ENCODE assay signal across 28 mouse cellular contexts in the genomic region with DNA sequence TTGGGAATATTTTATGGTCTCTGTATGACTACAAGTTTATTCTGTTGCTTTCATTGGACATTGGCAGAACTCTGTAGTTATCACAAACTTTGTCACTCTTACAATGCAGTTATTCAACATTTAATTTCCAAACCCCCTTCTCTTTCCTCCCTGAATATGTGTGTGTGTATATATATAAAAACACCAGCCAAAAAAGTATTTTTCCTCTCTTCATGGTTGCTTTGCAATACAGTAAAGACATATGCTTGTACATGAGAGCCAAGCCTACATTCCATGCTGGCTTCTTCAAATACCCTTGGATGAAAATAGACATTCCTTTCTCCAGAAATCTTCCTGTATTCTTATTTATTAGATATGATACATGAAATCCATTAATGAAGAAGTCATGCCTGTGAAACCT.
A peak's percentile ranks its signal among the peaks of the same experiment; 100 is the strongest.
DNase-seq lines count a peak whose midpoint lies in the region; ATAC-seq and TF ChIP-seq lines count a peak whose summit lies in the region.
"Had no signal": no experiment of that assay in that cellular context is flagged by ENCODE, and none has a peak within 500 bp of the region (broad histone marks: within the 10 kb centered on the region; RNA-seq: fewer than 3 reads in every experiment).

No protein-coding gene starts in this region.

- no peaks in the 10 kb centered on the region for H3K9me3 ChIP-seq in limb, embryonic 14.5 days (ENCODE audit: control insufficient read depth, low read length)
- H3K9me3 ChIP-seq in limb, embryonic 10.5 days (replicated peaks) = no peaks in the 10 kb centered on the region
- no peaks in the 10 kb centered on the region for H3K9me3 ChIP-seq in limb, embryonic 15.5 days
- H3K9me3 ChIP-seq: embryonic facial prominence, embryonic 12.5 days; embryonic facial prominence, embryonic 15.5 days; forebrain, embryonic 10.5 days; forebrain, embryonic 13.5 days; forebrain, embryonic 15.5 days; G1E had no signal

- ATAC-seq in limb, embryonic 14.5 days (ENCODE audit: low FRiP score, low read depth) = no peak
- ATAC-seq in limb, embryonic 15.5 days (ENCODE audit: insufficient number of reproducible peaks, low FRiP score, low TSS enrichment, low read depth) = peak; percentile 55; the same call in 1 of the 2 replicates
- ATAC-seq: activated CD4-positive, CD25-positive, alpha-beta regulatory T cell, adult 4 months; CD4-positive, CD25-positive, alpha-beta regulatory T cell, adult 4 months; forebrain, embryonic 13.5 days; forebrain, embryonic 15.5 days; forebrain, postnatal 0 days; Patski had no signal

- H3K4me3 ChIP-seq in limb, embryonic 14.5 days (replicated peaks; ENCODE audit: low read length) = no peak overlapping the region
- no peak overlapping the region for H3K4me3 ChIP-seq in limb, embryonic 10.5 days
- H3K4me3 ChIP-seq in limb, embryonic 15.5 days = no peak overlapping the region
- H3K4me3 ChIP-seq: embryonic facial prominence, embryonic 12.5 days; embryonic facial prominence, embryonic 15.5 days; erythroblast, embryonic 14.5 days; forebrain, embryonic 10.5 days; forebrain, embryonic 13.5 days; forebrain, embryonic 15.5 days had no signal

- H3K36me3 ChIP-seq in limb, embryonic 14.5 days (ENCODE audit: control insufficient read depth, insufficient read depth, low read length) = no peaks in the 10 kb centered on the region
- no peaks in the 10 kb centered on the region for H3K36me3 ChIP-seq in limb, embryonic 10.5 days
- no peaks in the 10 kb centered on the region for H3K36me3 ChIP-seq in limb, embryonic 15.5 days
- H3K36me3 ChIP-seq: embryonic facial prominence, embryonic 12.5 days; embryonic facial prominence, embryonic 15.5 days; forebrain, embryonic 10.5 days; forebrain, embryonic 15.5 days; G1E had no signal

- no peak overlapping the region for H3K27ac ChIP-seq in limb, embryonic 14.5 days (replicated peaks; ENCODE audit: low read depth, low read length)
- no peak overlapping the region for H3K27ac ChIP-seq in limb, embryonic 10.5 days
- no peak overlapping the region for H3K27ac ChIP-seq in limb, embryonic 15.5 days
- H3K27ac ChIP-seq: embryonic facial prominence, embryonic 12.5 days; embryonic facial prominence, embryonic 15.5 days; forebrain, embryonic 10.5 days; forebrain, embryonic 13.5 days; forebrain, embryonic 15.5 days had no signal

- H3K4me1 ChIP-seq in limb, embryonic 14.5 days (ENCODE audit: control insufficient read depth, insufficient read depth, low read length) = no peaks in the 10 kb centered on the region
- H3K4me1 ChIP-seq in limb, embryonic 10.5 days = no peaks in the 10 kb centered on the region
- H3K4me1 ChIP-seq in limb, embryonic 15.5 days = no peaks in the 10 kb centered on the region
- H3K4me1 ChIP-seq: embryonic facial prominence, embryonic 12.5 days; embryonic facial prominence, embryonic 15.5 days; forebrain, embryonic 10.5 days; forebrain, embryonic 13.5 days; forebrain, embryonic 15.5 days had no signal

- H3K4me2 ChIP-seq in limb, embryonic 14.5 days (replicated peaks; ENCODE audit: low read depth, low read length, severe bottlenecking) = no peak overlapping the region
- H3K4me2 ChIP-seq in limb, embryonic 15.5 days = no peak overlapping the region
- H3K4me2 ChIP-seq: embryonic facial prominence, embryonic 12.5 days; embryonic facial prominence, embryonic 15.5 days; forebrain, embryonic 13.5 days; forebrain, embryonic 15.5 days had no signal

- DNase-seq in limb, embryonic 14.5 days (ENCODE audit: low spot score) = peak; percentile 56
- DNase-seq in limb, embryonic 10.5 days (ENCODE audit: low spot score) = no peak
- DNase-seq in Muller cell, postnatal 12 days (ENCODE audit: inconsistent ontology term) = peak; percentile 6
- no peak for DNase-seq in ovary, postnatal 14 days (ENCODE audit: low spot score)
- DNase-seq in kidney, postnatal 25 days = no peak
- DNase-seq: adrenal gland, postnatal 10 days; adrenal gland, postnatal 25 days; B cell, adult 2 months; cerebellum, adult 11 months; cerebellum, adult 18-20 months; cerebellum, adult 8-10 months; cerebellum, adult 9-11 months; cerebellum, postnatal 14 days; cerebellum, postnatal 36 days; embryo, embryonic 11 days; forebrain, postnatal 0 days had no signal

- TF ChIP-seq POLR2A in limb, embryonic 14.5 days (IDR thresholded peaks at IDR 0.05; ENCODE audit: borderline replicate concordance, extremely low read depth, insufficient read depth, insufficient read length) = no peak

- H3K27me3 ChIP-seq in limb, embryonic 14.5 days (ENCODE audit: control insufficient read depth, insufficient read depth, low read length) = no peaks in the 10 kb centered on the region
- no peaks in the 10 kb centered on the region for H3K27me3 ChIP-seq in limb, embryonic 10.5 days (ENCODE audit: low read depth, poor library complexity, severe bottlenecking)
- no peaks in the 10 kb centered on the region for H3K27me3 ChIP-seq in limb, embryonic 15.5 days
- H3K27me3 ChIP-seq: CH12.LX; embryonic facial prominence, embryonic 12.5 days; embryonic facial prominence, embryonic 15.5 days; forebrain, embryonic 13.5 days; forebrain, embryonic 15.5 days; Patski had no signal

- H3K9ac ChIP-seq in limb, embryonic 14.5 days (ENCODE audit: low read depth, low read length, severe bottlenecking) = no peak overlapping the region
- no peak overlapping the region for H3K9ac ChIP-seq in limb, embryonic 15.5 days
- H3K9ac ChIP-seq: embryonic facial prominence, embryonic 12.5 days; embryonic facial prominence, embryonic 15.5 days; forebrain, embryonic 13.5 days; forebrain, embryonic 15.5 days; forebrain, postnatal 0 days had no signal

Comparison
In these comparisons a context has a peak if more than half of its experiments do, and no peak if none do; other contexts are left out.
1. DNase-seq: peak in limb, embryonic 14.5 days (single experiment) and Muller cell, postnatal 12 days (single experiment); none in limb, embryonic 10.5 days (single experiment), ovary, postnatal 14 days (single experiment) and kidney, postnatal 25 days (0 of 2).